Mouse (Mus musculus) E14TG2a.4 (cell line): Measurements from ENCODE around the gene Prss42.
A peak's percentile ranks its signal among the peaks of the same experiment; 100 is the strongest.
"Not testable (repeated sequence)": the region's sequence is repeated elsewhere in the genome, so short reads cannot be mapped to it uniquely, and the experiment has no call there.

Source experiments
- H3K27me3 ChIP-seq: 2 replicates; pipeline ENCODE4 v1.6.1; 2014; ENCODE audit warnings: low read length, control low read depth; ENCODE audit not compliant: insufficient read depth
- H3K36me3 ChIP-seq: 2 replicates; pipeline ENCODE4 v1.6.1; 2014; ENCODE audit warnings: low read length, control low read depth; ENCODE audit not compliant: insufficient read depth
- H3K4me1 ChIP-seq: replicated peaks from 2 replicates; pipeline ENCODE4 v1.6.1; 2014; ENCODE audit warnings: low read depth, low read length, control low read depth
- H3K4me3 ChIP-seq: replicated peaks from 2 replicates; pipeline ENCODE4 v1.5.1; 2014; ENCODE audit warnings: mild to moderate bottlenecking, low read length
- H3K9me3 ChIP-seq: 2 replicates; pipeline ENCODE4 v1.6.1; 2014; ENCODE audit warnings: low read length, control low read depth
- CTCF ChIP-seq: conservative IDR thresholded peaks from 2 replicates; pipeline ENCODE4 v1.5.1; 2014; ENCODE audit warnings: low read length
- NANOG ChIP-seq: IDR thresholded peaks from 2 replicates; pipeline ENCODE4 v1.6.1; 2014; ENCODE audit warnings: borderline replicate concordance, low read length, mixed read lengths
- POU5F1 ChIP-seq: IDR thresholded peaks from 2 replicates; pipeline ENCODE4 v1.6.1; 2014; ENCODE audit warnings: low read length, borderline replicate concordance

The Prss42 gene

DNA sequence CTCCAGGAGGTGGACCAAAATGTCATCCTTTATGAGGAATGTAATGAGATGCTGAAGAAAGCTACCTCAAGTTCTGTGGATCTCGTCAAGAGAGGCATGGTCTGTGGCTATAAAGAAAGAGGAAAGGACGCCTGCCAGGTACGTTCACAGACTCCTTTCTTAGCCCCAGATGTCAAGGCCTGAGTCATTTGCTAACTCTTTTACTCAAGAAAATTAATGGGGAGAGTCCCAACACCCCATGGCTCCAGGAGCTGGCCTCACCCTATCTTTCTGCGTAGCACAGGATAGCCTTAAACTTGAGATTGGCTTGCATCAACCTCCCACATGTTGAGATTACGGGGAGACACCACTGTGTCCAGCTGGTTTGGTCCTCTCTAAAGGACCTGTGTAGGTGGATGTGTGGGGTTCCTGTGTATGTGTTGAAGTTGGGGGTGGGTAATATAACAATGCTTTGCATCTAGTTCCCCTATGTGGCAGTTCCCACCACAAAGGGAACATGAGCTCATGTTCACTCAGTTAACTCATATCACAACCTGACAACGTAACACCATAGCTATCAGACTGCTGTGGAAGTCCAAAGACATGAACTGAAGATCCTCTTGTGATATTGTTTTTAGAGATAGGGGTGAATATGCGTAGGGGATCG lies 3.0 kb downstream of the Prss42 start:
- H3K9me3 ChIP-seq, result no peaks in the 10 kb centered on the region; the same call in 1 of the 2 replicates
- peaks cover 41% of the 10 kb centered on the region for H3K36me3 ChIP-seq
- no peak for TF ChIP-seq POU5F1
- no peak for TF ChIP-seq CTCF
- TF ChIP-seq NANOG, result no peak
- no peaks in the 10 kb centered on the region for H3K27me3 ChIP-seq
- no peak overlapping the region for H3K4me3 ChIP-seq
- peaks cover 28% of the 10 kb centered on the region for H3K4me1 ChIP-seq

DNA sequence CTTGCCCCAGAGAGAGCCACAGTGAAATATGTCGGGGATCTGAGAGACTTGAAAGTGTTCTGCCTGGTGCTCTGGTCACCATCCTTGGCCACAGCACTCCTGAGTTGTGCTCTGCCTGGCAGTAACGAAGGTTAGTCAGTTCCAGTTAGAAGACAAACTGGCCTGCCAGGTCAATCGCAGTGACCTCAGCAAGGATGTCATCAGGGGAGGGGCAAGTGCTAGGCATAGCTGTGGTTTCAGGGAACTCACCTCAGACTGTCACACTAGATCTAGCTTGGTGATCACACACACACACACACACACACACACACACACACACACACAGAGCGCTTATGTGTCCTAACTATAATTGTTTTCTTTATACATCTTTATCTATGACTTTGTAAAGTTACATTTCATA lies 5.3 kb downstream of the Prss42 start:
- Histone ChIP-seq H3K36me3 (peaks cover 42% of the 10 kb centered on the region), H3K27me3 (no peaks in the 10 kb centered on the region), H3K9me3 (no peaks in the 10 kb centered on the region), H3K4me1 (peaks cover 6% of the 10 kb centered on the region), H3K4me3 (no peak overlapping the region)
- TF ChIP-seq POU5F1 (no peak), NANOG (no peak), CTCF (no peak)

DNA sequence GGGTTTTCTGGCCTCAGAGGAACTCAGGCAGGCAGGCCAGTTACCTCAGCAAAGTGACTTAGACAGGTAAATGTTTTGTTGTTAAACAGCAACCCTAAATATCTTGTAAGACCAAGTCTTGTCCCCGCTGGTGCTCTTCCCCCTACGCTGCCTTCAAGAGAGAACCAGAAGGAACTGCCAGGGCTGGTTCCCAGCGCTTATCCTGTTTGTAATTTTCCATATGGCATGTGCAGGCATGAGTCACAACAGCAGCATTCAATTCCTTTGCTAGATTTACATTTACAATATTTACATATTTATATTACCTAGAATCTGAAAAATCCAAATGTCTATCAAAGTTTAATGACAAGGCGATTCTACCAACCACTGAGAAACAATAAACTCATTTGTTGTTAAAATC lies 12.1 kb downstream of the Prss42 start:
- Histone ChIP-seq H3K9me3 (no peaks in the 10 kb centered on the region), H3K27me3 (peaks cover 24% of the 10 kb centered on the region), H3K4me3 (no peak overlapping the region), H3K4me1 (peaks cover 10% of the 10 kb centered on the region), H3K36me3 (peaks cover 10% of the 10 kb centered on the region; the same call in 1 of the 2 replicates)
- no peak for TF ChIP-seq NANOG
- no peak for TF ChIP-seq CTCF
- TF ChIP-seq POU5F1, result no peak

DNA sequence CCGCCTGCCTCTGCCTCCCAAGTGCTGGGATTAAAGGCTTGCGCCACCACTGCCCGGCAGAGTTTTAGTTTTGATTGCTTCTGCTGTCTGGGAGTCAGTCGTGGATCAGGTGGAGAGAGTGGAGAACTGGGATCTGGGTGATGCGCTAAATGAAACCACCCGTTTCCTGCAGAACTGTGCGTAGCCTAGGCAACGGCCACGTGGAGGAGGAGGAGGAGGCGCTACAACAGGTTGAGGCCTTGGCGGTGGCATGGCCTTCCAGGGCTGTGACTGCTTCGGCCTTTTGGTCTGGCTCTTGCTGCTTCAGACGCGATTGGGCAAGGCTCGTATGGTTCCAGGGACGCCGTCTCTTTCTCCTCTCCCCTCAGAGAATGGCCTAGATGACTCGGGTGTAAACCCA lies 15.8 kb downstream of the Prss42 start, which contains the start of gene Prss44:
Prss44 (plus strand) TSS at position 206 of the 400 bp plus-strand sequence.
- TF ChIP-seq CTCF (no peak), POU5F1 (no peak), NANOG (no peak)
- H3K9me3 ChIP-seq, result no peaks in the 10 kb centered on the region
- peaks cover 59% of the 10 kb centered on the region for H3K27me3 ChIP-seq
- peak within 1 kb of the TSS; percentile 45; the same call in 1 of the 2 replicates for H3K4me3 ChIP-seq
- H3K36me3 ChIP-seq, result no peaks in the 10 kb centered on the region
- H3K4me1 ChIP-seq, result peaks cover 10% of the 10 kb centered on the region

DNA sequence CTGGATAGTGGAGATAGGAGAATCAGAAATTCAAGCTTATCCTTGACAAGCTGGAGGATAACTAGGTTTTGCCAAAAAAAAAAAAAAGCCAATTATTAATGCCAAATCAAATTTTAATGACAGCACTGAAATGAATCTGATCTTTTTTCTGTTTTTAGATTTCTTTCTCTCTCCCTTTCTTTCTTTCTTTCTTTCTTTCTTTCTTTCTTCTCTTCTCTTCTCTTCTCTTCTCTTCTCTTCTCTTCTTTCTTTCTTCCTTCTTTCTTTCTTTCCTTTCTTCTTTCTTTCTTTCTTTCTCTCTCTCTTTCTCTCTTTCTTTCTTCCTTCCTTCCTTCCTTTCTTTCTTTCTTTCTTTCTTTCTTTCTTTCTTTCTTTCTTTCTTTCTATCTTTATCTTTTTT lies 22.6 kb downstream of the Prss42 start:
- H3K4me1 ChIP-seq, H3K4me3 ChIP-seq: not testable (repeated sequence)

DNA sequence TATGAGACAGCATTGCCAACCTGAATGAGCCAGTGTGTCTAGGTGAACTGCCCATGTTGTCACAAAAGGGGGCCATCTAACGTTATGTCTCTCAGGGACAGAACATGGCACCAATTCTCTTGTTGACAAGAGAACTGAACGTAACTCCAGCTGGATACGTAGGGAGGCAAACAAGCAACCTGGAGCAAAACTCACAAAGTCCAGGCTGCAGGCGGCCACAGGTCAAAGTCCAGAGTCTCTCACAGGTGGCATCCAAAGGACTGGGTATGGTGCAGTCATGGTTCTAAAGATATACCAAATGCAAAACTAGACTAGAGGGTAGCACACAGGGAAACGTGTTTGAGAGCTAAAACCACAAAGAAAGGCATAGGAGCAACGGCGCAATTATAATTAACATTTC lies 23.5 kb downstream of the Prss42 start:
- Histone ChIP-seq H3K27me3 (peaks cover 75% of the 10 kb centered on the region), H3K4me1 (peaks cover 3% of the 10 kb centered on the region; the same call in 1 of the 2 replicates), H3K9me3 (no peaks in the 10 kb centered on the region), H3K4me3 (no peak overlapping the region), H3K36me3 (no peaks in the 10 kb centered on the region)
- TF ChIP-seq NANOG (no peak), POU5F1 (no peak), CTCF (no peak)

More for the DNA sequence above, 22.6 kb downstream of the Prss42 start:
- not testable (repeated sequence) for H3K36me3 ChIP-seq, H3K9me3 ChIP-seq
- peaks cover 79% of the 10 kb centered on the region for H3K27me3 ChIP-seq

DNA sequence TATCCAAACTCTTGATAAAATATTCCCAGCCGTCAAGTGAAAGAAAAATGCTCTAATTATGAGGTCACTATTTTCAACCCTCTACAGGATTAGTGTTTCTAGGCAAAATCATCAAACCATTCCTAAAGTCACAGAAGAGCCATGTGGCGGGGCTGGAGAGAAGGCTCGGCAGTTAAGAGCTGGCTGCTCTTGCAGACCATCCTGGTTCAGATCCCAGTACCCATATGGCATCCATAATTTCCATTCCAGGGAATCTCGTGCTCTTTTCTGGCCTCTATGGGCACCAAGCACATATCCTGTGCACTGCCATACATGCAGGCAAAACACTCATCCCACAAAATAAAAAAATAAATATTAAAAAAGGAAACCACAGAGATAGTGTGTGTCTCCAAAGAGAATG lies 27.5 kb downstream of the Prss42 start:
- H3K27me3 ChIP-seq, result peaks cover 68% of the 10 kb centered on the region
- H3K4me1 ChIP-seq, result peaks cover 12% of the 10 kb centered on the region
- no peak overlapping the region for H3K4me3 ChIP-seq
- H3K36me3 ChIP-seq, result no peaks in the 10 kb centered on the region
- no peak for TF ChIP-seq NANOG
- no peak for TF ChIP-seq POU5F1
- no peak for TF ChIP-seq CTCF
- no peaks in the 10 kb centered on the region for H3K9me3 ChIP-seq

DNA sequence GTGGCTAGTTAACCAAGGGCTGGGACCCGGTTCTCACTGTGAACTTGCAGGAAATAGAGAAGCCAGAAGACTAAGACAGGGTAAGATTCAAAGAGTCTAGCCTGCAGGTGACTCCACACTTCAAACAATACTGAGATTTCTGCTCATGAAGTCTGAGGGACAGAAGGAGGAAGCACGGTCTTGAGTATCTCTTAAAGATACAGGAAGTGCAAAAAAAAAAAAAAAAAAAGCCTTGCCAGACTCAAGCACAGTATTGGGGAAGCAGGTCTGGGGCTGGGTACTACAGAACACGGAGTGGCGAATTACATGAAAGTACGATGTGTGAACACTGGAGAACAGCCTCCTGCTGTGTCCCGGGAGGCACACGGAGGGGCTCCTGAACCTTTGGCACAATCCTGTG lies 27.9 kb downstream of the Prss42 start:
- H3K27me3 ChIP-seq, result peaks cover 68% of the 10 kb centered on the region
- TF ChIP-seq POU5F1 (no peak), CTCF (no peak), NANOG (no peak)
- no peak overlapping the region for H3K4me3 ChIP-seq
- no peaks in the 10 kb centered on the region for H3K36me3 ChIP-seq
- peaks cover 12% of the 10 kb centered on the region for H3K4me1 ChIP-seq
- no peaks in the 10 kb centered on the region for H3K9me3 ChIP-seq

DNA sequence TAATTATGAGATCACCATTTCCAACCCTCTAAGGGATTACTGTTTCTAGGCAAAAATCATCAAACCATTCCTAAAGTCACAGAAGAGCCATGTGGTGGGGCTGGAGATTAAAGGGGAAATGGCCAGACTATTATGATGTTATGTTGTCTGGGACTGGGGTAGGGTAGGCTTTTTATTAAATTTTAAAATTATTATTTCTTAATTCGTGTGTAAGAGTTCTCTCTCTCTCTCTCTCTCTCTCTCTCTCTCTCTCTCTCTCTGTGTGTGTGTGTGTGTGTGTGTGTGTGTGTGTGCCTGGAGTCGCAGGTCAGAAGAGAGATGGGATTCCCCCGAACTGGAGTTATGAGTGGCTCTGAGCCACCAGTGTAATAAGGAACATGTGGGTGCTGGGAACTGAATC lies 28.4 kb downstream of the Prss42 start, which contains the start of gene Prss43:
Prss43 (plus strand) TSS at position 301 of the 400 bp plus-strand sequence.
- Histone ChIP-seq H3K9me3 (no peaks in the 10 kb centered on the region), H3K4me3 (peak within 1 kb of the TSS; percentile 50), H3K27me3 (peaks cover 68% of the 10 kb centered on the region), H3K4me1 (peaks cover 12% of the 10 kb centered on the region), H3K36me3 (no peaks in the 10 kb centered on the region)
- TF ChIP-seq POU5F1 (no peak), NANOG (no peak), CTCF (no peak)
